Mouse (Mus musculus) layer of hippocampus, adult 18-20 months (tissue): ENCODE data around the gene Gm7073. TPM values are rescaled to one million over a fixed set of nuclear protein-coding genes. Genes with fewer than 3 reads are reported as not detected.

Experiments used
- microRNA-seq, 2 experiments: library from miRNA; unstranded; fragments of <30 nt; microRNA quantifications; one replicate each; pipeline ENCODE4 v1.2.0; 2021
- total RNA-seq, 2 experiments: library from RNA; stranded (reverse); gene quantifications; 2 replicates each; pipeline ENCODE4 v1.2.3; 2021

Gm7073 gene
- total RNA-seq, 2 experiments from 2014 or later, result not detected

Small RNAs within 50 kb of the gene (microRNA-seq; reads per million reads assigned to microRNA genes)
- 87.2 to 116 reads per million in 2 experiments for gene Mir505

Other genes with a start within 250 kb of the Gm7073 start
- gene Atp11c, start 53.4 kb upstream of the Gm7073 start, total RNA-seq, result 1 to 10 TPM; 8.1 to 8.8 TPM